ENCODE assay signal across 14 mouse cellular contexts in genomic region chr12:64640864-64641416, GRCm38 (mm10).
DNase-seq lines count a peak whose midpoint lies in the region; ATAC-seq lines count a peak whose summit lies in the region.
"Had no signal": no experiment of that assay in that cellular context is flagged by ENCODE, and none has a peak within 500 bp of the region (broad histone marks: within the 10 kb centered on the region; RNA-seq: fewer than 3 reads in every experiment).

No protein-coding gene starts in this region.

- H3K9me3 ChIP-seq in hindbrain, embryonic 11.5 days (ENCODE audit: control insufficient read depth, low read length) = no peaks in the 10 kb centered on the region
- no peaks in the 10 kb centered on the region for H3K9me3 ChIP-seq in hindbrain, embryonic 10.5 days
- H3K9me3 ChIP-seq in midbrain, embryonic 16.5 days (replicated peaks; ENCODE audit: control insufficient read depth, low read length, poor library complexity, severe bottlenecking) = no peaks in the 10 kb centered on the region
- no peaks in the 10 kb centered on the region for H3K9me3 ChIP-seq in midbrain, embryonic 13.5 days
- no peaks in the 10 kb centered on the region for H3K9me3 ChIP-seq in hindbrain, embryonic 16.5 days (ENCODE audit: control insufficient read depth, low read length)
- H3K9me3 ChIP-seq in liver, embryonic 12.5 days (replicated peaks) = no peaks in the 10 kb centered on the region

- DNase-seq in hindbrain, embryonic 11.5 days (ENCODE audit: low spot score) = no peak
- DNase-seq in hindbrain, embryonic 10.5 days (ENCODE audit: low spot score) = no peak
- no peak for DNase-seq in thymus, postnatal 14 days
- DNase-seq: cerebellum, adult 8-10 months; heart, postnatal 4 days; kidney, adult 2 months; lung, postnatal 10 days had no signal

- H3K9ac ChIP-seq in hindbrain, embryonic 11.5 days (ENCODE audit: low read depth, low read length) = no peak overlapping the region
- no peak overlapping the region for H3K9ac ChIP-seq in midbrain, embryonic 16.5 days (ENCODE audit: low read depth, low read length)
- no peak overlapping the region for H3K9ac ChIP-seq in midbrain, embryonic 13.5 days (replicated peaks)
- no peak overlapping the region for H3K9ac ChIP-seq in hindbrain, embryonic 16.5 days (ENCODE audit: low read depth, low read length)
- H3K9ac ChIP-seq in liver, embryonic 12.5 days = no peak overlapping the region

- H3K27me3 ChIP-seq in hindbrain, embryonic 11.5 days (ENCODE audit: control insufficient read depth, insufficient read depth, low read length) = no peaks in the 10 kb centered on the region
- no peaks in the 10 kb centered on the region; the same call in 1 of the 2 replicates for H3K27me3 ChIP-seq in hindbrain, embryonic 10.5 days (ENCODE audit: insufficient read depth, poor library complexity, severe bottlenecking)
- H3K27me3 ChIP-seq in midbrain, embryonic 16.5 days (ENCODE audit: control insufficient read depth, insufficient read depth, low read depth, low read length) = no peaks in the 10 kb centered on the region
- H3K27me3 ChIP-seq in midbrain, embryonic 13.5 days = no peaks in the 10 kb centered on the region
- H3K27me3 ChIP-seq in hindbrain, embryonic 16.5 days (replicated peaks; ENCODE audit: control insufficient read depth, insufficient read depth, low read length) = no peaks in the 10 kb centered on the region
- no peaks in the 10 kb centered on the region for H3K27me3 ChIP-seq in liver, embryonic 12.5 days (replicated peaks)

- H3K4me2 ChIP-seq in hindbrain, embryonic 11.5 days (replicated peaks; ENCODE audit: low read depth, low read length) = no peak overlapping the region
- H3K4me2 ChIP-seq in midbrain, embryonic 16.5 days (ENCODE audit: low read length) = no peak overlapping the region
- H3K4me2 ChIP-seq in midbrain, embryonic 13.5 days (replicated peaks) = no peak overlapping the region
- no peak overlapping the region for H3K4me2 ChIP-seq in hindbrain, embryonic 16.5 days (ENCODE audit: low read length)
- no peak overlapping the region for H3K4me2 ChIP-seq in liver, embryonic 12.5 days
- H3K4me2 ChIP-seq: liver, embryonic 11.5 days had no signal

- H3K4me3 ChIP-seq in hindbrain, embryonic 11.5 days (ENCODE audit: low read depth, low read length) = no peak overlapping the region
- H3K4me3 ChIP-seq in hindbrain, embryonic 10.5 days = no peak overlapping the region
- no peak overlapping the region for H3K4me3 ChIP-seq in midbrain, embryonic 16.5 days (ENCODE audit: low read depth, low read length)
- no peak overlapping the region for H3K4me3 ChIP-seq in midbrain, embryonic 13.5 days (replicated peaks)
- H3K4me3 ChIP-seq in hindbrain, embryonic 16.5 days (ENCODE audit: low read length) = no peak overlapping the region
- H3K4me3 ChIP-seq in liver, embryonic 12.5 days = no peak overlapping the region

- H3K4me1 ChIP-seq in hindbrain, embryonic 11.5 days (replicated peaks; ENCODE audit: control insufficient read depth, insufficient read depth, low read length) = no peaks in the 10 kb centered on the region
- H3K4me1 ChIP-seq in hindbrain, embryonic 10.5 days (replicated peaks) = 0 out of 2 replicates have a peak, but pooled peaks cover 4% of the 10 kb centered on the region
- H3K4me1 ChIP-seq in midbrain, embryonic 16.5 days (ENCODE audit: control insufficient read depth, insufficient read depth, low read length) = no peaks in the 10 kb centered on the region
- no peaks in the 10 kb centered on the region for H3K4me1 ChIP-seq in midbrain, embryonic 13.5 days (replicated peaks)
- H3K4me1 ChIP-seq in hindbrain, embryonic 16.5 days (ENCODE audit: control insufficient read depth, insufficient read depth, low read depth, low read length) = no peaks in the 10 kb centered on the region
- no peaks in the 10 kb centered on the region for H3K4me1 ChIP-seq in liver, embryonic 12.5 days

- ATAC-seq in hindbrain, embryonic 11.5 days (ENCODE audit: low FRiP score) = 0 out of 2 replicates have a peak, but pooled peaks have one; percentile 7
- peak; percentile 54; the same call in 1 of the 2 replicates for ATAC-seq in midbrain, embryonic 16.5 days
- ATAC-seq in midbrain, embryonic 13.5 days = no peak
- ATAC-seq in hindbrain, embryonic 16.5 days = 0 out of 2 replicates have a peak, but pooled peaks have one; percentile 27
- no peak for ATAC-seq in liver, embryonic 12.5 days
- ATAC-seq: activated CD4-positive, CD25-positive, alpha-beta regulatory T cell, adult 4 months; CD4-positive, CD25-positive, alpha-beta regulatory T cell, adult 4 months had no signal

- 80% methylated on average over 1 of the region's 1 CpGs for WGBS in hindbrain, embryonic 11.5 days
- 78% methylated on average over 1 of the region's 1 CpGs for WGBS in hindbrain, embryonic 10.5 days
- WGBS in midbrain, embryonic 16.5 days = 20% methylated on average over 1 of the region's 1 CpGs
- WGBS in midbrain, embryonic 13.5 days = 38% methylated on average over 1 of the region's 1 CpGs
- 53% methylated on average over 1 of the region's 1 CpGs for WGBS in hindbrain, embryonic 16.5 days
- 36% methylated on average over 1 of the region's 1 CpGs for WGBS in liver, embryonic 12.5 days (ENCODE audit: insufficient replicate concordance)

- no peak overlapping the region for H3K27ac ChIP-seq in hindbrain, embryonic 11.5 days (ENCODE audit: low read depth, low read length)
- no peak overlapping the region for H3K27ac ChIP-seq in hindbrain, embryonic 10.5 days
- H3K27ac ChIP-seq in midbrain, embryonic 16.5 days (ENCODE audit: low read length) = peak overlapping the region; percentile 33; the same call in 1 of the 2 replicates
- H3K27ac ChIP-seq in midbrain, embryonic 13.5 days = no peak overlapping the region
- no peak overlapping the region for H3K27ac ChIP-seq in hindbrain, embryonic 16.5 days (ENCODE audit: low read depth, low read length)
- H3K27ac ChIP-seq in liver, embryonic 12.5 days = no peak overlapping the region

- H3K36me3 ChIP-seq in hindbrain, embryonic 11.5 days (ENCODE audit: control insufficient read depth, insufficient read depth, low read length) = no peaks in the 10 kb centered on the region
- no peaks in the 10 kb centered on the region for H3K36me3 ChIP-seq in hindbrain, embryonic 10.5 days
- no peaks in the 10 kb centered on the region for H3K36me3 ChIP-seq in midbrain, embryonic 16.5 days (ENCODE audit: control insufficient read depth, insufficient read depth, low read length)
- H3K36me3 ChIP-seq in midbrain, embryonic 13.5 days = no peaks in the 10 kb centered on the region
- H3K36me3 ChIP-seq in hindbrain, embryonic 16.5 days (ENCODE audit: control insufficient read depth, insufficient read depth, low read length) = no peaks in the 10 kb centered on the region
- H3K36me3 ChIP-seq in liver, embryonic 12.5 days = no peaks in the 10 kb centered on the region

Comparison
In these comparisons a context has a peak if more than half of its experiments do, and no peak if none do; other contexts are left out.
1. ATAC-seq: peak in hindbrain, embryonic 11.5 days (single experiment), midbrain, embryonic 16.5 days (single experiment) and hindbrain, embryonic 16.5 days (single experiment); none in midbrain, embryonic 13.5 days (single experiment) and liver, embryonic 12.5 days (single experiment).